Mouse (Mus musculus) C2C12 (cell line): ENCODE data around the gene Zfp36. TPM values are rescaled to one million over a fixed set of nuclear protein-coding genes. Genes with fewer than 3 reads are reported as not detected.
"Not testable (repeated sequence)": the region's sequence is repeated elsewhere in the genome, so short reads cannot be mapped to it uniquely, and the experiment has no call there.

Source experiments
- H3K27me3 ChIP-seq: one replicate; pipeline ENCODE4 v1.6.1; 2011; ENCODE audit not compliant: control insufficient read depth, insufficient read depth, insufficient read length
- H3K36me3 ChIP-seq: one replicate; pipeline ENCODE4 v1.6.1; 2011; ENCODE audit not compliant: control insufficient read depth, insufficient read depth
- H3K4me3 ChIP-seq: one replicate; pipeline ENCODE4 v1.5.1; 2011; ENCODE audit warnings: mild to moderate bottlenecking, control low read depth; ENCODE audit not compliant: poor library complexity, insufficient read depth, severe bottlenecking
- H3K79me2 ChIP-seq: one replicate; pipeline ENCODE4 v1.6.1; 2011; ENCODE audit not compliant: control insufficient read depth, insufficient read depth
- H3K79me3 ChIP-seq: one replicate; pipeline ENCODE4 v1.6.1; 2011; ENCODE audit warnings: low read depth, control low read depth
- H3ac ChIP-seq: one replicate; pipeline ENCODE3; 2011; ENCODE audit warnings: low read depth; ENCODE audit not compliant: control insufficient read depth, insufficient read length
- CEBPB ChIP-seq: IDR thresholded peaks from one replicate; pipeline ENCODE4 v1.6.1; 2011; ENCODE audit warnings: low read depth, mild to moderate bottlenecking, control low read depth, moderate library complexity
- CTCF ChIP-seq: IDR thresholded peaks from one replicate; pipeline ENCODE4 v1.5.1; 2011; ENCODE audit not compliant: control insufficient read depth, insufficient read depth, insufficient read length
- FOSL1 ChIP-seq: IDR thresholded peaks from one replicate; pipeline ENCODE4 v1.8.0; 2011; ENCODE audit warnings: mild to moderate bottlenecking, low read length; ENCODE audit not compliant: poor library complexity, insufficient read depth, severe bottlenecking
- MAX ChIP-seq: IDR thresholded peaks from one replicate; pipeline ENCODE4 v1.6.1; 2011; ENCODE audit warnings: mild to moderate bottlenecking, control low read depth
- MYOD1 ChIP-seq: IDR thresholded peaks from one replicate; pipeline ENCODE4 v1.6.1; 2011; ENCODE audit warnings: low read depth; ENCODE audit not compliant: control insufficient read depth, insufficient read length
- MYOG ChIP-seq: IDR thresholded peaks from one replicate; pipeline ENCODE4 v1.6.1; 2011; ENCODE audit not compliant: control insufficient read depth, insufficient read length; ENCODE audit errors: extremely low read depth
- USF1 ChIP-seq: IDR thresholded peaks from one replicate; pipeline ENCODE4 v1.6.1; 2011; ENCODE audit warnings: low read depth, mild to moderate bottlenecking, control low read depth, moderate library complexity
- polyA plus RNA-seq: library from polyadenylated mRNA; unstranded; fragments of >200 nt; fragmentation: generic; extraction: Trizol; gene quantifications from one replicate; pipeline ENCODE4 v1.2.1, GENCODE M21; 2012; ENCODE audit warnings: missing spikeins

Gene Zfp36
- polyA plus RNA-seq, 1 experiment, result 11.2 TPM

- Histone ChIP-seq H3K36me3 (peaks cover 28% of the 10 kb centered on the region), H3K27me3 (no peaks in the 10 kb centered on the region), H3K4me3 (no peak overlapping the region), H3K79me3 (peaks cover 19% of the 10 kb centered on the region), H3ac (no peak overlapping the region), H3K79me2 (peaks cover 35% of the 10 kb centered on the region)
- no peak for TF ChIP-seq MYOD1
- no peak for TF ChIP-seq CEBPB
- no peak for TF ChIP-seq USF1
- no peak for TF ChIP-seq FOSL1
Observed at GRCm38 (mm10) chr7:28395425-28395824, 15.4 kb upstream of the Zfp36 start.

DNA sequence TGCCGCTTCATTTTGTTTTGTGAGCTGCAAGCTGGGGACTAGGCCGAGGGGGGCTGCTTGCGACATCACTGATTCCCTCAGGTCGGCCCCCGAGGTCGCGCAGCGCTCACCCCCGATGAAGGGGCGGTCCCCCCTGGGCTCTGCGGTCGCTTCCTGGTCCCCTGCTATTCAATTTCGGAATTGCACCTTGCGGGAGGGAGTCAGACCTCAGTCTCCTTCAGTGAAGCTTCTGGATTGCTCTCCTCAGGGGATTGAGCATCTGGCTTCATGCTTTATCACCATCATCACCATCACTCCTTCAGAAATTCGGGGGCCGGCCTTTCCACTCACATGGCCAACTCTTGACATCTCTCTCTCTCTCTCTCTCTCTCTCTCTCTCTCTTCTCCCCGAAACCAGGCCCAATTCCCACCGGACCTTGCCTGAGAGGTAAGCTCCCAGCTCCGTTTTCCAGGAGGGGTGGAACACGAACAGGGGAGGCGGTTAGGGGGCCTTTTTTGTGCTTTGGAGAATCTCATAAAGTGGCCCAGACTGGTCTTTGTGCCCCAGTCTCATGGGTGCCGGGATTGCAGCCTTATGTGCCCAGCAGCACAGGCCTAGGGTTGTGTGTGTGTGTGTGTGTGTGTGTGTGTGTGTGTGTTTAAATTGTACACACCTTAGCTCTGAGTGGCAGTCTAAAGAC lies 13.4 kb upstream of the Zfp36 start:
- peak overlapping the region; percentile 94 for H3ac ChIP-seq
- peaks cover 43% of the 10 kb centered on the region for H3K36me3 ChIP-seq
- no peaks in the 10 kb centered on the region for H3K27me3 ChIP-seq
- peaks cover 24% of the 10 kb centered on the region for H3K79me3 ChIP-seq
- H3K4me3 ChIP-seq, result peak overlapping the region; percentile 79
- TF ChIP-seq USF1 (no peak), FOSL1 (no peak), MYOG (no peak), MYOD1 (no peak), CEBPB (no peak), CTCF (no peak), MAX (no peak)
- peaks cover 40% of the 10 kb centered on the region for H3K79me2 ChIP-seq

GRCm38 (mm10) chr7:28392429-28393271 lies 12.6 kb upstream of the Zfp36 start, which contains the start of the genes Med29 and Paf1:
Gene Med29, minus strand, starts transcription at chr7:28392708.
Gene Paf1, plus strand, starts transcription at chr7:28392951.
- Histone ChIP-seq H3K27me3 (no peaks in the 10 kb centered on the region), H3K36me3 (peaks cover 41% of the 10 kb centered on the region), H3K4me3 (peak within 1 kb of the TSS; percentile 79), H3K79me2 (peaks cover 40% of the 10 kb centered on the region), H3K79me3 (peaks cover 24% of the 10 kb centered on the region), H3ac (peak within 1 kb of the TSS; percentile 94)
- TF ChIP-seq USF1, result no peak
- TF ChIP-seq MYOD1, result no peak
- TF ChIP-seq CTCF, result no peak
- no peak for TF ChIP-seq CEBPB
- TF ChIP-seq MAX, result no peak
- no peak for TF ChIP-seq FOSL1
- TF ChIP-seq MYOG, result no peak

GRCm38 (mm10) chr7:28390331-28390730 lies 10.3 kb upstream of the Zfp36 start:
- TF ChIP-seq USF1, result no peak
- no peak for TF ChIP-seq MYOD1
- TF ChIP-seq CTCF, result no peak
- no peak for TF ChIP-seq MYOG
- no peak for TF ChIP-seq FOSL1
- no peak for TF ChIP-seq MAX
- TF ChIP-seq CEBPB, result no peak
- H3K4me3 ChIP-seq, result no peak overlapping the region
- H3K36me3 ChIP-seq, result peaks cover 28% of the 10 kb centered on the region
- peaks cover 24% of the 10 kb centered on the region for H3K79me3 ChIP-seq
- no peak overlapping the region for H3ac ChIP-seq
- H3K27me3 ChIP-seq, result no peaks in the 10 kb centered on the region
- peaks cover 40% of the 10 kb centered on the region for H3K79me2 ChIP-seq

DNA sequence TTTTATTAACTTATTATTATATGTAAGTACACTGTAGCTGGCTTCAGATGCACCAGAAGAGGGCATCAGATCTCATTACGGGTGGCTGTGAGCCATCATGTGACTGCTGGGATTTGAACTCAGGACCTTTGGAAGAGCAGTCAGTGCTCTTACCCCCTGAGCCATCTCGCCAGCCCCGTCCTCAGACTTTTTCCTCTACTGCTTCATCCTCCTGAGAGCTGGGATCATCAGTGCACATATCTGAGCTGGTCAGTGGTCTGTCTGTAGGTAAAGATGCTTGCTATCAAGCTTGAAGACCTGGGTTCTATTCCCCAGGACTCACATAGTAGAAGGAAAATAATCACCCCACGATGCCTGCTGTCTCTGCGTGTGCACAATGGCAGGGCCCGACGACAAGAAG lies 7.3 kb upstream of the Zfp36 start:
- H3K4me3 ChIP-seq, H3ac ChIP-seq, H3K27me3 ChIP-seq: not testable (repeated sequence)
- peak; percentile 23 for TF ChIP-seq USF1
- H3K79me2 ChIP-seq, result peaks cover 23% of the 10 kb centered on the region
- H3K36me3 ChIP-seq, result peaks cover 31% of the 10 kb centered on the region
- H3K79me3 ChIP-seq, result peaks cover 14% of the 10 kb centered on the region

GRCm38 (mm10) chr7:28386877-28387276 lies 6.8 kb upstream of the Zfp36 start:
- Histone ChIP-seq H3K79me3 (peaks cover 11% of the 10 kb centered on the region), H3K36me3 (peaks cover 31% of the 10 kb centered on the region), H3K79me2 (peaks cover 19% of the 10 kb centered on the region)
- not testable (repeated sequence) for H3K27me3 ChIP-seq, H3ac ChIP-seq, H3K4me3 ChIP-seq
